Mouse (Mus musculus) CH12F3 (cell line): ENCODE measurements around the gene Slc6a3.

Source experiments
- in situ Hi-C: fragments of 300-500 bp; cut with MboI; formaldehyde crosslinking; loops from 2 replicates; pipeline ENCODE4 v1.14.3; 2020; ENCODE audit warnings: low sequenced_read_pairs

The Slc6a3 gene

GRCm38 (mm10) chr13:73536403-73536821 is at the start of gene Slc6a3:
Gene Slc6a3, plus strand, starts transcription at chr13:73536747.
- in situ Hi-C loops, result no loop called here

GRCm38 (mm10) chr13:73488105-73488504 is 48.4 kb upstream of the Slc6a3 start:
- in situ Hi-C loops, result no loop called here

GRCm38 (mm10) chr13:73488707-73489106 is 47.8 kb upstream of the Slc6a3 start:
- in situ Hi-C loops, result no loop called here

GRCm38 (mm10) chr13:73489986-73490385 is 46.6 kb upstream of the Slc6a3 start:
- in situ Hi-C loops, result no loop called here

- in situ Hi-C loops, result no loop called here
Measured at GRCm38 (mm10) chr13:73490564-73491170, 45.9 kb upstream of the Slc6a3 start.

GRCm38 (mm10) chr13:73493183-73493582 is 43.4 kb upstream of the Slc6a3 start:
- in situ Hi-C loops, result no loop called here

GRCm38 (mm10) chr13:73494528-73494927 is 42.0 kb upstream of the Slc6a3 start:
- in situ Hi-C loops, result no loop called here

GRCm38 (mm10) chr13:73496137-73496536 is 40.4 kb upstream of the Slc6a3 start:
- in situ Hi-C loops, result no loop called here

- in situ Hi-C loops, result loop anchor here (10.0 kb wide), 1 partner anchor 125 kb away; the partner anchor contains the start of gene Tert
Measured at GRCm38 (mm10) chr13:73499893-73500604, 36.5 kb upstream of the Slc6a3 start.

GRCm38 (mm10) chr13:73502719-73503118 is 33.8 kb upstream of the Slc6a3 start:
- in situ Hi-C loops, result loop anchor here (10.0 kb wide), 1 partner anchor 122 kb away; the partner anchor contains the start of gene Tert

- in situ Hi-C loops, result loop anchor here (5.0 to 10.0 kb wide), 2 partner anchors 79 to 119 kb away; partner anchors contain the start of gene Tert
Measured at GRCm38 (mm10) chr13:73505686-73506467, 30.7 kb upstream of the Slc6a3 start.

- in situ Hi-C loops, result loop anchor here (5.0 to 10.0 kb wide), 2 partner anchors 82 to 116 kb away; partner anchors contain the start of gene Tert
Measured at GRCm38 (mm10) chr13:73508817-73509550, 27.6 kb upstream of the Slc6a3 start.

- in situ Hi-C loops, result loop anchor here (5.0 to 10.0 kb wide), 2 partner anchors 83 to 115 kb away; partner anchors contain the start of gene Tert
Measured at GRCm38 (mm10) chr13:73509869-73510268, 26.7 kb upstream of the Slc6a3 start.

- in situ Hi-C loops, result no loop called here
Measured at GRCm38 (mm10) chr13:73512776-73513673, 23.5 kb upstream of the Slc6a3 start.

GRCm38 (mm10) chr13:73516886-73517285 is 19.7 kb upstream of the Slc6a3 start:
- in situ Hi-C loops, result no loop called here

- in situ Hi-C loops, result no loop called here
Measured at GRCm38 (mm10) chr13:73533716-73534115, 2.8 kb upstream of the Slc6a3 start.

- in situ Hi-C loops, result no loop called here
Measured at GRCm38 (mm10) chr13:73535287-73535686, 1.3 kb upstream of the Slc6a3 start.

- in situ Hi-C loops, result no loop called here
Measured at GRCm38 (mm10) chr13:73536824-73537223, 277 bp downstream of the Slc6a3 start.

GRCm38 (mm10) chr13:73564201-73564600 is 27.7 kb downstream of the Slc6a3 start:
- in situ Hi-C loops, result no loop called here

GRCm38 (mm10) chr13:73575051-73575450 is 38.5 kb downstream of the Slc6a3 start:
- in situ Hi-C loops, result no loop called here
